Mouse (Mus musculus) CH12.LX (cell line): ENCODE data around the gene Plcg1. TPM values are rescaled to one million over a fixed set of nuclear protein-coding genes. Genes with fewer than 3 reads are reported as not detected.

Experiments
- DNase-seq: peaks from one replicate; pipeline ENCODE4 v3.0.0-alpha.2; 2013; ENCODE audit errors: extremely low read depth
- H3K27ac ChIP-seq: 2 replicates; pipeline ENCODE4 v1.5.1; 2012; ENCODE audit warnings: low read depth, mild to moderate bottlenecking, control low read depth, moderate library complexity; ENCODE audit not compliant: insufficient read depth
- H3K27me3 ChIP-seq: replicated peaks from 2 replicates; pipeline ENCODE3; 2012; ENCODE audit warnings: inconsistent platforms
- H3K36me3 ChIP-seq, 2 experiments: replicated peaks in 1 of 2; 2 replicates each; pipeline versions ENCODE3 to v1.6.1; 2012; ENCODE audit warnings: inconsistent platforms in 1 of 2, low read length in 1 of 2, mild to moderate bottlenecking in 1 of 2, mixed read lengths in 1 of 2, moderate library complexity in 1 of 2; ENCODE audit not compliant: control insufficient read depth in 1 of 2, insufficient read depth in 1 of 2
- H3K4me1 ChIP-seq, 2 experiments: 2 replicates each; pipeline ENCODE4 v1.6.1; 2012; ENCODE audit warnings: inconsistent platforms in 1 of 2, moderate library complexity in 1 of 2; ENCODE audit not compliant: insufficient read depth in 2 of 2, control insufficient read depth in 1 of 2
- H3K4me2 ChIP-seq: 2 replicates; pipeline ENCODE4 v1.6.1; 2012; ENCODE audit warnings: low read depth, mild to moderate bottlenecking, control low read depth; ENCODE audit not compliant: poor library complexity, insufficient read depth, severe bottlenecking
- H3K4me3 ChIP-seq, 3 experiments: fragments of 150-350 bp in 1 of 3; sonication (generic) in 1 of 3; replicated peaks in 1 of 3; 2 replicates each; pipeline versions ENCODE3 to v1.5.1; 2011 to 2012; ENCODE audit warnings: low read depth in 2 of 3, low read length in 2 of 3, mild to moderate bottlenecking in 2 of 3, moderate library complexity in 2 of 3, control low read depth in 1 of 3, improper control_type of control experiment in 1 of 3, inconsistent platforms in 1 of 3, mixed read lengths in 1 of 3; ENCODE audit not compliant: poor library complexity in 1 of 3
- H3K79me2 ChIP-seq: replicated peaks from 2 replicates; pipeline ENCODE4 v1.6.1; 2012; ENCODE audit warnings: mild to moderate bottlenecking, moderate library complexity; ENCODE audit not compliant: control insufficient read depth, poor library complexity, insufficient read depth, severe bottlenecking; ENCODE audit errors: extremely low read depth
- H3K9ac ChIP-seq: 2 replicates; pipeline ENCODE4 v1.6.1; 2012; ENCODE audit warnings: low read depth, mild to moderate bottlenecking, control low read depth, moderate library complexity; ENCODE audit not compliant: insufficient read depth
- H3K9me3 ChIP-seq: replicated peaks from 2 replicates; pipeline ENCODE3; 2012; ENCODE audit warnings: low read length, inconsistent platforms, mixed read lengths
- BHLHE40 ChIP-seq: IDR thresholded peaks from 2 replicates; pipeline ENCODE4 v1.6.1; 2011; ENCODE audit warnings: mild to moderate bottlenecking, low read depth, low read length, improper control_type of control experiment
- CHD1 ChIP-seq: IDR thresholded peaks from 2 replicates; pipeline ENCODE4 v1.6.1; 2012; ENCODE audit warnings: low read depth, low read length, improper control_type of control experiment, inconsistent platforms
- CHD2 ChIP-seq: IDR thresholded peaks from 2 replicates; pipeline ENCODE4 v1.6.1; 2011; ENCODE audit warnings: low read length, improper control_type of control experiment
- CTCF ChIP-seq, 2 experiments: IDR thresholded peaks in 1 of 2; conservative IDR thresholded peaks in 1 of 2; 2 replicates each; pipeline ENCODE4 v1.5.1; 2011 to 2012; ENCODE audit warnings: low read depth in 2 of 2, low read length in 2 of 2, improper control_type of control experiment in 1 of 2, inconsistent platforms in 1 of 2, mild to moderate bottlenecking in 1 of 2, moderate library complexity in 1 of 2
- E2F4 ChIP-seq: IDR thresholded peaks from 2 replicates; pipeline ENCODE4 v1.6.1; 2011; ENCODE audit warnings: low read depth, low read length, improper control_type of control experiment; ENCODE audit not compliant: insufficient replicate concordance
- ELF1 ChIP-seq: IDR thresholded peaks from 2 replicates; pipeline ENCODE4 v1.6.1; 2014; ENCODE audit warnings: low read depth, mild to moderate bottlenecking, inconsistent platforms, low read length, improper control_type of control experiment
- EP300 ChIP-seq: IDR thresholded peaks from 2 replicates; pipeline ENCODE4 v1.6.1; 2011; ENCODE audit warnings: low read length, improper control_type of control experiment
- ETS1 ChIP-seq: conservative IDR thresholded peaks from 2 replicates; pipeline ENCODE4 v1.6.1; 2012; ENCODE audit warnings: low read depth, mild to moderate bottlenecking, inconsistent platforms, low read length, improper control_type of control experiment, moderate library complexity
- GABPA ChIP-seq: IDR thresholded peaks from 2 replicates; pipeline ENCODE4 v1.6.1; 2012; ENCODE audit warnings: low read depth, low read length, improper control_type of control experiment, inconsistent platforms; ENCODE audit not compliant: insufficient replicate concordance
- HCFC1 ChIP-seq: IDR thresholded peaks from 2 replicates; pipeline ENCODE4 v1.6.1; 2012; ENCODE audit warnings: low read depth, mild to moderate bottlenecking, inconsistent platforms, low read length, improper control_type of control experiment
- IRF4 ChIP-seq: IDR thresholded peaks from 2 replicates; pipeline ENCODE4 v1.6.1; 2014; ENCODE audit warnings: low read depth, mild to moderate bottlenecking, inconsistent platforms, low read length, improper control_type of control experiment
- JUND ChIP-seq: conservative IDR thresholded peaks from 2 replicates; pipeline ENCODE4 v1.6.1; 2011; ENCODE audit warnings: low read depth, low read length, improper control_type of control experiment
- MAX ChIP-seq: IDR thresholded peaks from 2 replicates; pipeline ENCODE4 v1.6.1; 2011; ENCODE audit warnings: low read length, improper control_type of control experiment
- MAZ ChIP-seq: IDR thresholded peaks from 2 replicates; pipeline ENCODE4 v1.6.1; 2012; ENCODE audit warnings: low read depth, mild to moderate bottlenecking, inconsistent platforms, low read length, improper control_type of control experiment, moderate library complexity
- NELFE ChIP-seq: IDR thresholded peaks from 2 replicates; pipeline ENCODE4 v1.6.1; 2011; ENCODE audit warnings: low read depth, low read length, improper control_type of control experiment
- NRF1 ChIP-seq: IDR thresholded peaks from 2 replicates; pipeline ENCODE4 v1.6.1; 2014; ENCODE audit warnings: low read depth, mild to moderate bottlenecking, inconsistent platforms, low read length, improper control_type of control experiment, moderate library complexity
- RCOR1 ChIP-seq: conservative IDR thresholded peaks from 2 replicates; pipeline ENCODE4 v1.6.1; 2012; ENCODE audit warnings: low read depth, mild to moderate bottlenecking, inconsistent platforms, low read length, improper control_type of control experiment
- SIN3A ChIP-seq: IDR thresholded peaks from 2 replicates; pipeline ENCODE4 v1.6.1; 2012; ENCODE audit warnings: low read length, improper control_type of control experiment, inconsistent platforms
- SMC3 ChIP-seq: IDR thresholded peaks from 2 replicates; pipeline ENCODE4 v1.6.1; 2011; ENCODE audit warnings: low read depth, low read length, improper control_type of control experiment
- TBP ChIP-seq: conservative IDR thresholded peaks from 2 replicates; pipeline ENCODE4 v1.6.1; 2011; ENCODE audit warnings: low read depth, low read length, improper control_type of control experiment
- USF1 ChIP-seq: IDR thresholded peaks from 2 replicates; pipeline ENCODE4 v1.6.1; 2014; ENCODE audit warnings: low read depth, mild to moderate bottlenecking, inconsistent platforms, low read length, improper control_type of control experiment
- USF2 ChIP-seq: conservative IDR thresholded peaks from 2 replicates; pipeline ENCODE4 v1.6.1; 2011; ENCODE audit warnings: low read depth, low read length, improper control_type of control experiment
- ZNF384 ChIP-seq: IDR thresholded peaks from 2 replicates; pipeline ENCODE4 v1.6.1; 2012; ENCODE audit warnings: low read depth, low read length, improper control_type of control experiment, inconsistent platforms
- dilution Hi-C: fragments of 300-500 bp; cut with MboI; formaldehyde crosslinking; loops from 2 replicates; pipeline ENCODE4 v1.14.3; 2020; ENCODE audit warnings: low sequenced_read_pairs; ENCODE audit not compliant: extremely low pct_unique_long_range_greater_than_20kb, extremely low pct_ligation_motif_present
- in situ Hi-C: fragments of 300-500 bp; cut with MboI; formaldehyde crosslinking; loops from 3 replicates; pipeline ENCODE4 v1.14.3; 2019; ENCODE audit warnings: low sequenced_read_pairs, low pct_ligation_motif_present, low pct_unique_long_range_greater_than_20kb, mixed read lengths
- polyA plus RNA-seq: library from polyadenylated mRNA; unstranded; fragments of >175 nt; gene quantifications from 2 replicates; pipeline ENCODE4 v1.2.1, GENCODE M21; 2012; ENCODE audit warnings: low read depth; ENCODE audit not compliant: insufficient read length
- total RNA-seq, 2 experiments: library from RNA; depleted of rRNA; stranded (reverse); fragments of 300-350 nt in 1 of 2; fragments of >200 nt in 1 of 2; gene quantifications; 2 replicates each; pipeline ENCODE4 v1.2.3; 2012 to 2014

The Plcg1 gene
- total and polyA plus RNA-seq, 3 experiments, result 15.5 to 28.1 (median 17.6) TPM

GRCm38 (mm10) chr2:160722714-160723113 is 8.4 kb upstream of the Plcg1 start:
- in situ Hi-C loops (no loop called here), dilution Hi-C loops (no loop called here)
- DNase-seq, result no peak
- H3K27me3 ChIP-seq, result no peaks in the 10 kb centered on the region
- peaks cover 0 to 4% of the 10 kb centered on the region in 2 experiments; a peak in 1 of 4 replicates for H3K4me1 ChIP-seq
- H3K27ac ChIP-seq, result no peak overlapping the region
- no peaks in the 10 kb centered on the region for H3K9me3 ChIP-seq
- H3K4me2 ChIP-seq, result no peak overlapping the region
- no peak overlapping the region for H3K4me3 ChIP-seq
- no peak for TF ChIP-seq GABPA
- no peak for TF ChIP-seq ZNF384
- TF ChIP-seq SIN3A, result no peak
- TF ChIP-seq CTCF (conservative IDR thresholded peaks at IDR 0.05 in 1 of 2, IDR thresholded peaks at IDR 0.05 in 1 of 2; ENCODE audit: low read depth in 2 of 2, low read length in 2 of 2), result no peak
- TF ChIP-seq RCOR1, result no peak
- TF ChIP-seq NELFE, result no peak
- no peak for TF ChIP-seq HCFC1
- TF ChIP-seq SMC3, result no peak
- TF ChIP-seq USF2, result no peak
- no peak for TF ChIP-seq MAZ
- TF ChIP-seq E2F4, result no peak
- no peak for TF ChIP-seq JUND
- no peak for TF ChIP-seq CHD1
- TF ChIP-seq EP300, result no peak
- no peak for TF ChIP-seq BHLHE40
- H3K9ac ChIP-seq, result no peak overlapping the region
- 0 out of 2 replicates have a peak, but pooled peaks cover 4% of the 10 kb centered on the region for H3K79me2 ChIP-seq
- peaks cover 53 to 76% of the 10 kb centered on the region in 2 experiments for H3K36me3 ChIP-seq

DNA sequence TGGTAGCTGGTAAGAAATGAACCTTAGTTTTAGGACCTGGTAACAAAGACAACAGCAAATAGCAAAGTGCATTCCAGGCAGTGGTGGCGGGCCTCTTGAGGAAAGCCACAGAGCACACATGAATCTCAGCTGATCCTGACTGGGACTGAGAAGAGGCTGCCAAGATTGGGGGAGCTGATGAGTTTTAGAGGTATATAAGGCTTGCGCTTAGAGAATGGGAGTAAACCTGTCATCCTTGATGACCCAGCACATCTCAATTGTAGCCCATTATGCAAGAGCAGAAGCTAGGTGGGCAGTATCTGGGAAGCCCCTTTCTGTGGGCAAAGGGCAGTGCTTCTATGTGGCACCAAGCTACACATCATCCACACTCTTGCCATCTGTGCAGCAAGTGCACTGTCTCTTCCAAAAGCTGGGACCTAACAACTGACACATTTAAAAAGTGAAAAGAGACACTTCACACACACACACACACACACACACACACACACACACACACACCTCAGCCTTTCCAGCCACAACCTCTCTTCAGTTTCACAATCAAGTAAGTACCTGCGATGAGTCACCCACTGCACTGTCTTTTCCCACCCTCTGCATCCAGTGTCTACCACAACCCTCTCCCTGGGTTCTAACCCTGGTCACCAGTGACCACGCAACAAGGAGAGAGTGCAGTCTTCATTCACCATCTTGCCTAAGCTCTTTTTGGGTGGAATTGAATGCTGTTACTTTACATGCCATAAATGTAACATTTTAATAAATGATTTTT is 7.3 kb upstream of the Plcg1 start:
- DNase-seq, result no peak
- no peaks in the 10 kb centered on the region for H3K9me3 ChIP-seq
- no peak overlapping the region for H3K4me2 ChIP-seq
- H3K79me2 ChIP-seq, result 0 out of 2 replicates have a peak, but pooled peaks cover under 1% of the 10 kb centered on the region
- no peak overlapping the region for H3K9ac ChIP-seq
- in situ Hi-C loops, result no loop called here
- H3K27ac ChIP-seq, result no peak overlapping the region
- H3K4me1 ChIP-seq, result peaks cover 0 to 4% of the 10 kb centered on the region in 2 experiments; a peak in 2 of 4 replicates
- H3K27me3 ChIP-seq, result no peaks in the 10 kb centered on the region
- no peak overlapping the region for H3K4me3 ChIP-seq
- peaks cover 45 to 65% of the 10 kb centered on the region in 2 experiments for H3K36me3 ChIP-seq
- dilution Hi-C loops, result no loop called here
- no peak for TF ChIP-seq RCOR1
- TF ChIP-seq ETS1, result no peak
- no peak for TF ChIP-seq TBP
- TF ChIP-seq NRF1, result no peak
- no peak for TF ChIP-seq CHD2
- TF ChIP-seq SIN3A, result no peak
- no peak for TF ChIP-seq ELF1
- no peak for TF ChIP-seq USF2
- TF ChIP-seq ZNF384, result no peak
- no peak for TF ChIP-seq USF1
- TF ChIP-seq MAX, result no peak
- no peak for TF ChIP-seq IRF4
